Mouse (Mus musculus): ENCODE data around the gene Pzp.

DNA sequence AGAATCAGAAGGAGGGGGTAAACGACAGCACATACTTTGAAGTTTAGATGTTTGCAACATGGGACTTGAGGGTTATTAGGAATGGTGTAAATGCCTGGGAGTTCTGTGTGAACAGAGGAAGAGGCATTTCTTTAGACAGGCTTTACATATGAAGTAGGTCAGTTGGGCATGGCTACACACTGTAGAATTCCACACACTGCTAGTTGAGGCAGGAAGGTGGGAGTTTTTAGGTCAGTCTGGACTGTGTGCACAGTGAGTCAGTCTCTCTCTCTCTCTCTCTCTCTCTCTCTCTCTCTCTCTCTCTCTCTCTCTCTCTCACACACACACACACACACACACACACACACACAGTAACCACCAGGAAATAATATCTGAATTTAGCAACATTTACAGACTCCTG lies 31.2 kb downstream of the Pzp start:
- no peak for TF ChIP-seq HCFC1 (IDR thresholded peaks at IDR 0.05; ENCODE audit: borderline replicate concordance, insufficient read depth, low read length)
- TF ChIP-seq CHD2 (IDR thresholded peaks at IDR 0.05; ENCODE audit: low read depth, low read length): no peak
- no peak for TF ChIP-seq ZC3H11A (IDR thresholded peaks at IDR 0.05; ENCODE audit: borderline replicate concordance, low read depth, low read length)
- no peak for TF ChIP-seq MAFK (IDR thresholded peaks at IDR 0.05; ENCODE audit: insufficient read depth, low read depth, low read length)
- no peak for TF ChIP-seq ZNF384 (IDR thresholded peaks at IDR 0.05; ENCODE audit: low read depth, low read length)

All from ES-E14 (cell line).